Mouse (Mus musculus) liver, embryonic 11.5 days (tissue): ENCODE results near the gene Prps1. TPM values are rescaled to one million over a fixed set of nuclear protein-coding genes. Genes with fewer than 3 reads are reported as not detected.
"Not testable (repeated sequence)": the region's sequence is repeated elsewhere in the genome, so short reads cannot be mapped to it uniquely, and the experiment has no call there.

Experiments
- ATAC-seq: fragments of 200-750 bp; cut with Nextera tagmentation; replicated peaks from 2 replicates; pipeline ENCODE4 v1.8.0; 2017; ENCODE audit warnings: moderate number of reproducible peaks, mild to moderate bottlenecking, moderate TSS enrichment, moderate library complexity; ENCODE audit not compliant: low FRiP score
- DNase-seq: peaks from one replicate; pipeline ENCODE4 v3.0.0-alpha.2; 2017; ENCODE audit warnings: low spot score
- H3K27ac ChIP-seq: fragments of 300-500 bp; sonication (generic); 2 replicates; pipeline ENCODE4 v1.5.1; 2014; ENCODE audit warnings: mild to moderate bottlenecking, low read depth, low read length, control low read depth
- H3K27me3 ChIP-seq: fragments of 300-500 bp; sonication (generic); replicated peaks from 2 replicates; pipeline ENCODE4 v1.6.1; 2014; ENCODE audit warnings: low read length, mixed read lengths; ENCODE audit not compliant: control insufficient read depth, insufficient read depth
- H3K36me3 ChIP-seq: fragments of 300-500 bp; sonication (generic); 2 replicates; pipeline ENCODE4 v1.6.1; 2014; ENCODE audit warnings: mild to moderate bottlenecking, low read length, moderate library complexity, mixed read lengths; ENCODE audit not compliant: control insufficient read depth, insufficient read depth
- H3K4me1 ChIP-seq: fragments of 300-500 bp; sonication (generic); replicated peaks from 2 replicates; pipeline ENCODE4 v1.6.1; 2014; ENCODE audit warnings: low read length, mixed read lengths; ENCODE audit not compliant: control insufficient read depth, insufficient read depth
- H3K4me2 ChIP-seq: fragments of 300-500 bp; sonication (generic); 2 replicates; pipeline ENCODE4 v1.6.1; 2014; ENCODE audit warnings: mild to moderate bottlenecking, control low read depth, moderate library complexity
- H3K4me3 ChIP-seq: fragments of 300-500 bp; sonication (generic); 2 replicates; pipeline ENCODE4 v1.5.1; 2014; ENCODE audit warnings: low read depth, low read length, control low read depth
- H3K9ac ChIP-seq: fragments of 300-500 bp; sonication (generic); 2 replicates; pipeline ENCODE4 v1.6.1; 2014; ENCODE audit warnings: low read depth, low read length, control low read depth
- H3K9me3 ChIP-seq: fragments of 300-500 bp; sonication (generic); 2 replicates; pipeline ENCODE4 v1.6.1; 2016; ENCODE audit warnings: low read length, inconsistent platforms, mixed read lengths; ENCODE audit not compliant: control insufficient read depth
- WGBS: fragments of 180-500 bp; shearing (Covaris S2); extraction: QIAGEN DNeasy Blood & Tissue Kit; methylation state at CpG from one replicate; pipeline ENCODE4 v1.1.7; 2014; 5-methylcytosine and 5-hydroxymethylcytosine counted together
- polyA plus RNA-seq: library from polyadenylated mRNA; unstranded; fragments of >200 nt; fragmentation: Nextera tagmentation; extraction: Ambion mirVana; gene quantifications from 2 replicates; pipeline ENCODE4 v1.2.1, GENCODE M21; 2014

The Prps1 gene
- polyA plus RNA-seq, 1 experiment from 2014 or later = 78.3 TPM

DNA sequence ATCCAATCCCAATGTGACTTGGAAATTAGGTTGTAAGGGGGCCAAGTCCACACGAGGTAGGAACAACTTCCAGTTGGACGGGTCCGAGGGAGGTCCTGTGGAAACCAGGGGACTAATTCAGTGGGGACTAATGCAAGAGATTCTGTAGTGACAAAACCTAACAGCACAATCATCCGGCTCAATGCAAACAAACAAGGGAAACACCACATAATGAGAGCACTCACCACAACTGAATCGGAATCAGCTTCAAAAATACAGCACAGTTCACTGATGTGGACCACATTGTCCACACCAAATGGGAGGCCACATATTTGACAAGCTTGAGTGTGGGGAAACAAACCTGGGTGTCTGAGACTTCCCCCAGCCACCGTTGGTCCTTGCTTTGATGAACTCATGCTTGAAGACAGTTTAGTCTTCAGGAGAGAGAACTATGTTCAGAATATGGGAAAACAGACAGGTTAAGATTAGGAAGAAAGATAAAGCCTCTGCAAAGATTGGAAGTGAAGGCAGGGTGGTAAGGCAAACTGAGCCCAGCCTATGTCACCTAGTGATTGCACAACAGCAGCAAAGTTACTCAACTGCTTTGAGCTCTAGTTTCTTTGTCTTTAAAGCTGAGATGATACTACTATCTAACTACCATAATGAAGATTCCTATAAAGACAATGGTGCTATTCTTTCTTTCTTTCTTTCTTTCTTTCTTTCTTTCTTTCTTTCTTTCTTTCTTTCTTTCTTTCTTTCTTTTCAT is 50.2 kb downstream of the Prps1 start:
- Histone ChIP-seq H3K9ac (no peak overlapping the region), H3K27me3 (peaks cover 6% of the 10 kb centered on the region; the same call in 1 of the 2 replicates), H3K27ac (no peak overlapping the region), H3K4me1 (no peaks in the 10 kb centered on the region; the same call in 1 of the 2 replicates), H3K36me3 (no peaks in the 10 kb centered on the region), H3K4me3 (no peak overlapping the region), H3K4me2 (no peak overlapping the region), H3K9me3 (no peaks in the 10 kb centered on the region)
- DNase-seq (no peak), ATAC-seq (no peak)
- WGBS = 70% methylated on average over 6 of the region's 6 CpGs

DNA sequence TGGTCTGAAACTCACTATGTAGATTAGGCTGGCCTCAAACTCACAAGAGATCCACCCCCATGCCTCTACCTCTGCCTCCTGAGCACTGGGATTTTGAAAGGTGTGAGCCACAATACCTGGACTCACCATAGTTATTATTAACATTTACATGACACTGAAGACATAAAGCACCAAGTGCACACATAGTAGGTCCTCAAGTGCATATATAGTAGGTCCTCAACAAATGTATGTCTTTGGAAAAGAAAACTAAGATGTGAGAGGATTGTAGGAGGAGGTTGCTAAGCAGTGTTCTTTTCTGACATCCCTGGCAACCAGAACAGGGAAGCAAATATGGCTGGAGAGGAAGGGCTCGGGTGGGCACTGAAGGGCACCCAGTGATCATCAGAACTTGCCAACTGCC is 51.0 kb downstream of the Prps1 start:
- ATAC-seq = no peak
- Histone ChIP-seq H3K9ac (no peak overlapping the region), H3K36me3 (no peaks in the 10 kb centered on the region), H3K27ac (no peak overlapping the region), H3K4me2 (no peak overlapping the region), H3K4me3 (no peak overlapping the region), H3K27me3 (peaks cover 6% of the 10 kb centered on the region; the same call in 1 of the 2 replicates), H3K9me3 (no peaks in the 10 kb centered on the region), H3K4me1 (no peaks in the 10 kb centered on the region; the same call in 1 of the 2 replicates)
- 86% methylated on average over 1 of the region's 1 CpGs for WGBS
- DNase-seq = no peak

DNA sequence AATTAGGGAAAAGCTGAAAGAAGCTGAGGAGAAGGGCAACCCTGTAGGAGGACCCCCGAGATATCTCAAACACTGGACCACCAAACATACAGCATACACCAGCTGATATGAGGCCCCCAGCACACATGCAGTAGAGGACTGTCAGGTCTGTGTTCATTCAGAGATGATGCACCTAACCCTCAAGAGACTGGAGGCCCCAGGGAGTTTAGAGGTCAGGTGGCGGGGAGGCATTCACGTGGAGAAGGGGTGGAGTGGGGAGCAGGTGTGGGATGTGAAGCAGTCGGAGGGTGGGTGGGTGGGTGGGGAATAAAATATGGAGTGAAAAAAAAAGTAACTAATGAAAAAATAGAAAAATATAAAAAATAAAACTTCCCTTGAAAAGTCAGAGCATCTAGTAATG is 52.4 kb downstream of the Prps1 start:
- not testable (repeated sequence) for DNase-seq, H3K4me1 ChIP-seq, H3K27me3 ChIP-seq, ATAC-seq, H3K27ac ChIP-seq, H3K9me3 ChIP-seq, H3K4me3 ChIP-seq, H3K36me3 ChIP-seq, H3K9ac ChIP-seq, H3K4me2 ChIP-seq
- 85% methylated on average over 4 of the region's 4 CpGs for WGBS

DNA sequence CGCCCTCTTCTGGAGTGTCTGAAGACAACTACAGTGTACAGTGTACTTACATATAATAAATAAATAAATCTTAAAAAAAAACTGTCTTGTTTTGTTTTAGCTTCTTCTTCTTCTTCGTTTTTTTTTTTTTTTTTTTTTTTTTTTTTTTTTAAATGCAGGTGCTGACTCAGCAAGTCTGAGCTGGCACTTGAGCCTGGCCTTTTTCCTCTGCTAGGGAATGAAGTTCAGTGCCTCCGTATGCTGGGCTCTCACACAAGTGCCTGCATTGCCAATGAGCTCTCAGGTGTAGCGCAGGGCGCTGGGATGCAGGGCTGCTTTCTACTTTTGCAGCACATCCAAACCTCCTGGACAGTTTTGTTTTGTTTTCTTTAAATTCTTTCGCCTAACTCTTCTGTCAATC is 53.4 kb downstream of the Prps1 start:
- no peak for DNase-seq
- WGBS = 61% methylated on average over 6 of the region's 6 CpGs
- Histone ChIP-seq H3K4me1 (no peaks in the 10 kb centered on the region; the same call in 1 of the 2 replicates), H3K9ac (no peak overlapping the region), H3K4me3 (no peak overlapping the region), H3K9me3 (no peaks in the 10 kb centered on the region), H3K36me3 (no peaks in the 10 kb centered on the region), H3K27me3 (peaks cover 6% of the 10 kb centered on the region; the same call in 1 of the 2 replicates), H3K4me2 (no peak overlapping the region), H3K27ac (no peak overlapping the region)
- ATAC-seq = no peak

DNA sequence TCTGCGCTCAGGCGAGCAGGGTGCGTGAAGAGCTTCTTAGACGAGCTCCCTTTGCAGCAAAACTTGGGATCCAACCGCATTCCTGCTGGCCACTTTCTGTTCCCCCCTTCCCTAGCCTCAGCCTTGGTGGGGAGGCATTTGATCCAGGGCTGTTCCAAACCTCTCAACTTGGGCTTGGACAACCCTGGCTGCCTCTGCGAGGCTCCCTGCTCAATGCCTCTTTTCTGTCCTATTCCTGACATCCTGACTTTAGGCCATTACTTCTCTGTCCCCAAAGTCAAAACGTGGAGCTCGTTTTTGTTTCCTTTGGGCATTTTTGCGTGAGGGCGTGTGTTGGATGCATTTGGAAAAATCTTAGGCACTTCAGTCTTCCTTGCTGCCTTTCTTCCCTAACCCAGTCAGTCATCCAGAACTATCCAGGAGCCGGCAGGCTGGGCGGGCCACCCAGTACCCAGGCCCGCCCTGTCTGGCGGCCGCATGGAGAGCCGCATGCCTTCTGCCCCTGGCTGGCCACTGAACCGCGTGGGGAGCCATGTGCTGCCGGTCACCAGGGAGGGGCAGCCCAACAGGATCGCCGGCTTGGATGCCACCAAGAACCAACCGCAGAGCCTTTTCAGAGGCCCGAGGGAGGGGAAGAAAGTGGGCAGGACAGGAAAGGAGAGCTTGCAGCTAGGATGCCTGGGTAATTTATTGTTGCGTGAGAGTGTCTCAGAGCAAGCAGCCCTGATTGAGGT is 54.5 kb downstream of the Prps1 start:
- H3K27ac ChIP-seq = no peak overlapping the region
- WGBS = 41% methylated on average over 24 of the region's 24 CpGs
- DNase-seq (no peak), ATAC-seq (no peak)
- no peak overlapping the region for H3K4me3 ChIP-seq
- no peaks in the 10 kb centered on the region; the same call in 1 of the 2 replicates for H3K4me1 ChIP-seq
- peak overlapping the region; percentile 43 for H3K4me2 ChIP-seq
- H3K9ac ChIP-seq = 0 out of 2 replicates have a peak overlapping the region, but pooled peaks have one; percentile 34
- H3K27me3 ChIP-seq = peaks cover 6% of the 10 kb centered on the region; the same call in 1 of the 2 replicates
- no peaks in the 10 kb centered on the region for H3K36me3 ChIP-seq
- H3K9me3 ChIP-seq = no peaks in the 10 kb centered on the region

DNA sequence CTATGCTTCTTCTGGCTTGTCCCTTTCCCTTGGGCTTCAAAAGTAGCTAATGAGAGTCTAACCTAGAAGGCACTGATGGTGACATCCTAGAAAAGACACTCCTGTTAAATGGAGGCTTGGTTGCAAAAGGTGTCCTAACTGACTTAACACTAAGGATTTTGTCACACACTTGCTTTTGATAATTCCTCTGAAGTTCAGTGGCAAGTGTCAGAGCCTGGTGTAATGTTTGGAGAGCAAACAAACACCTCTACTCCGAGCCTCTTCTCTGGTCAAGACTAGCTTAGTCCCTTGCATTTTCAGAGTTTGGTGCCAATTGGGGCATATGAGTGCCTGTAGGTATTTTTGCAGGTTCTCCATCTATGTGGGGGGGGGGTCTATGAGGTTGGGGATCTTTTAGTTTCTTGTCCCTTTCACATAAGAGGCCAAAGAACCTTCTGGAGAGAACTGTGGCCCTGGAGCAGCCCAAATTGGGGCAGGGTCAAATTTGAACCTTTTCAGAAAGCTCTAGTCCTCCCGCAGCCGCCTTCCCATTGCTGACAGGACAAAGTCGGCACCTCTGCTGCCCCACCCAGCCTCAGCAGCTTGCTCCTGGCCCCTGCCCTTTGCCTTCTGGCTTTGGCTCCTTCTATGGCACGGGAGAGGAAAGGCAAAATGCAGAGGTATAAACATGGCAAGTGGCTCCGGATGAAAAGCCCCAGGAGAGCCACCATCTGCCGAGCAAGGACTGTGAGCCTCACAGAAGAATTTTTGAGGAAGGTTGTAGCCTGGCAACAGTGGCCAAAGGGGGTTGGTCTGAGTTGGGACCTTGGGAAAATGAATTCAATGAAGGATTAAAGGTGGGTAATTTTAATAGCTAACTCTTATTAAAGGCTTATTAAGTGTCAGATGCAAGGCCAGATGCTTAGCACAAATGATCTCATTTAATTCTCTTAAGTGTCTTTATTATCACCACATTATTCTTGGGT is 55.6 kb downstream of the Prps1 start:
- 62% methylated on average over 7 of the region's 7 CpGs for WGBS
- DNase-seq (no peak), ATAC-seq (no peak)
- Histone ChIP-seq H3K9ac (no peak overlapping the region), H3K36me3 (no peaks in the 10 kb centered on the region), H3K4me3 (no peak overlapping the region), H3K4me1 (no peaks in the 10 kb centered on the region), H3K27me3 (peaks cover 6% of the 10 kb centered on the region; the same call in 1 of the 2 replicates), H3K9me3 (no peaks in the 10 kb centered on the region), H3K27ac (no peak overlapping the region), H3K4me2 (no peak overlapping the region)

DNA sequence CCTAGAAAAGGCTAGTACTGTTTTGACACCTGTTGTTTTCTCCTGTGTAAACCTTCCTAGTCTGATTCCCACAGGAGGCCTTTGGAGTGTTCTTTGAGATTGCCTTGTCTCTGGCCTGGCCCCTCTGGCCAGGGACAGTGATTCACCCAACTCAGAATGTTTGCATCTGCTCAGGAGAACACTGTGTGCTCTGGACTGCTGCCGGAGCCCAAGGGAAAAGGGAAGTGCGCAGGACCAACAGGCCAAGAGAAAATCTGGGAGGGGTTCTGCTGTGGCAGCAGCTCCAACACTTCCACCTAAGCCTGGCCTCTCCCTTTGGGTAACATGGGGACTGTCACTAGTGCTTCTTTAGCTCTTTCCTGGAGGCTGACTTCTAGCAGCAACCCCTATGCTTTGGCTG is 57.0 kb downstream of the Prps1 start:
- H3K36me3 ChIP-seq = no peaks in the 10 kb centered on the region
- H3K27ac ChIP-seq = no peak overlapping the region
- peaks cover 13% of the 10 kb centered on the region; the same call in 1 of the 2 replicates for H3K27me3 ChIP-seq
- WGBS = 64% methylated on average over 2 of the region's 2 CpGs
- no peaks in the 10 kb centered on the region for H3K4me1 ChIP-seq
- no peak overlapping the region for H3K4me2 ChIP-seq
- no peaks in the 10 kb centered on the region for H3K9me3 ChIP-seq
- H3K9ac ChIP-seq = no peak overlapping the region
- DNase-seq = no peak
- no peak overlapping the region for H3K4me3 ChIP-seq
- ATAC-seq = no peak

DNA sequence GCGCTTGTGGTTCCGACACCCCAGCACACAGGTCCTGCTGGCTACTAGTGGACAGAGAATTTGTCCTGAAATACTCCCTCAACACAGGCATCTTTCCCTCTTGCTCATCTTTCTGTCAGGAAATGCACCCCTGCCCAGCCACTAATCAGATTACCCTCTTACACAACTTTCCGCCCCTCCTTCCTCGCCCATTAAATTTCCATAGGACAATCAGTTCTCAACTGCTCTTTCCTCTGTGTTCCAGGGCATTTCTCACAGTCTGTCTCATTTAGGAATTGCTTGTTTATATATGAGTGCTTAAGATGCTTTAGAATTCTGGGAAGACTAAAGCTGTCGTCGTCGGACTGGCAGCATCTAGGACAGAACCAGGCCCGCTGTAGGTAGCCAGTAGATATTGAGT is 61.9 kb downstream of the Prps1 start:
- no peak for ATAC-seq
- peaks cover 3% of the 10 kb centered on the region; the same call in 1 of the 2 replicates for H3K4me1 ChIP-seq
- WGBS = 84% methylated on average over 8 of the region's 8 CpGs
- DNase-seq = no peak
- peaks cover 10% of the 10 kb centered on the region for H3K27me3 ChIP-seq
- H3K4me3 ChIP-seq = no peak overlapping the region
- H3K4me2 ChIP-seq = no peak overlapping the region
- H3K36me3 ChIP-seq = no peaks in the 10 kb centered on the region
- H3K27ac ChIP-seq = no peak overlapping the region
- H3K9me3 ChIP-seq = no peaks in the 10 kb centered on the region
- no peak overlapping the region for H3K9ac ChIP-seq
